Mouse (Mus musculus) left cerebral cortex, adult 18-20 months (tissue): ENCODE data around the gene Tpm4. TPM values are rescaled to one million over a fixed set of nuclear protein-coding genes. Genes with fewer than 3 reads are reported as not detected.

Experiments used
- DNase-seq, 2 experiments: peaks; one replicate each; pipeline ENCODE4 v3.0.0; 2021 to 2022; ENCODE audit warnings: low spot score in 2 of 2, mixed read lengths in 1 of 2
- total RNA-seq, 2 experiments: library from RNA; stranded (reverse); gene quantifications; 2 replicates each; pipeline ENCODE4 v1.2.3; 2021

Gene Tpm4
- total RNA-seq, 2 experiments from 2014 or later, result 22.7 to 31.6 TPM

GRCm38 (mm10) chr8:72189417-72190214 is 54.8 kb downstream of the Tpm4 start, which contains the start of gene Hsh2d:
Hsh2d (plus strand) TSS chr8:72189638.
- DNase-seq, result no peak

- no peak for DNase-seq
Measured at GRCm38 (mm10) chr8:72190215-72190539, 55.4 kb downstream of the Tpm4 start.

- no peak for DNase-seq
Measured at GRCm38 (mm10) chr8:72192065-72192464, 57.3 kb downstream of the Tpm4 start.

GRCm38 (mm10) chr8:72197997-72198396 is 63.2 kb downstream of the Tpm4 start:
- DNase-seq, result no peak

Other genes starting within 250 kb of the Tpm4 start
- gene Zfp882, start 226.4 kb upstream of the Tpm4 start, total RNA-seq, result 10 to 100 TPM; 12.9 to 13.7 TPM
- gene Zfp617, start 226.3 kb upstream of the Tpm4 start, total RNA-seq, result 10 to 100 TPM; 26.9 to 29.0 TPM
- 10 to 100 TPM; 15.3 to 15.4 TPM for gene Zfp961, start 183.9 kb upstream of the Tpm4 start, total RNA-seq
- gene Cyp4f18, start 125.3 kb upstream of the Tpm4 start, total RNA-seq, result not detected
- gene Olfr372, start 93.8 kb upstream of the Tpm4 start, total RNA-seq, result not detected
- not detected for gene Olfr373, start 51.8 kb upstream of the Tpm4 start, total RNA-seq
- gene Olfr374, start 27.9 kb upstream of the Tpm4 start, total RNA-seq, result not detected
- gene Rab8a, start 26.2 kb downstream of the Tpm4 start, total RNA-seq, result 10 to 100 TPM; 27.8 to 39.9 TPM
- gene Hsh2d, start 54.7 kb downstream of the Tpm4 start, total RNA-seq, result not detected
- gene Cib3, start 77.9 kb downstream of the Tpm4 start, total RNA-seq, result not detected
- not detected for gene Gm11034, start 78.7 kb downstream of the Tpm4 start, total RNA-seq
- 10 to 100 TPM; 57.9 to 58.0 TPM for gene Fam32a, start 84.8 kb downstream of the Tpm4 start, total RNA-seq
- gene Ap1m1, start 105.0 kb downstream of the Tpm4 start, total RNA-seq, result 10 to 100 TPM; 80.1 to 80.6 TPM
- gene Gm10282, start 170.3 kb downstream of the Tpm4 start, total RNA-seq, result 1 to 10 TPM; 2.8 to 4.2 TPM
- gene Klf2, start 184.1 kb downstream of the Tpm4 start, total RNA-seq, result 10 to 100 TPM; 15.2 to 23.6 TPM